27 mouse cellular contexts compared by ENCODE assay signal in genomic region chr13:62833341-62833740, GRCm38 (mm10). TPM values are rescaled to one million over a fixed set of nuclear protein-coding genes. Genes with fewer than 3 reads are reported as not detected.
DNase-seq lines count a peak whose midpoint lies in the region; ATAC-seq and TF ChIP-seq lines count a peak whose summit lies in the region.
"Had no signal": no experiment of that assay in that cellular context is flagged by ENCODE, and none has a peak within 500 bp of the region (broad histone marks: within the 10 kb centered on the region; RNA-seq: fewer than 3 reads in every experiment).

No protein-coding gene starts in this region.

- H3K27ac ChIP-seq in heart, embryonic 13.5 days (replicated peaks), result no peak overlapping the region
- H3K27ac ChIP-seq in small intestine, adult 2 months (ENCODE audit: insufficient read depth, low read depth, low read length), result peak overlapping the region; percentile 50
- H3K27ac ChIP-seq in limb, embryonic 10.5 days, result no peak overlapping the region
- H3K27ac ChIP-seq: embryonic facial prominence, embryonic 10.5 days; embryonic facial prominence, embryonic 12.5 days; forebrain, embryonic 13.5 days; forebrain, embryonic 15.5 days had no signal

- TF ChIP-seq CTCF in small intestine, adult 2 months (IDR thresholded peaks at IDR 0.05; ENCODE audit: extremely low read depth, insufficient read length, insufficient replicate concordance, low read depth, low read length), result no peak

- H3K27me3 ChIP-seq in heart, embryonic 13.5 days (replicated peaks), result no peaks in the 10 kb centered on the region
- no peaks in the 10 kb centered on the region for H3K27me3 ChIP-seq in small intestine, adult 2 months (ENCODE audit: control insufficient read depth, insufficient read depth, low read length)
- H3K27me3 ChIP-seq in limb, embryonic 10.5 days (ENCODE audit: low read depth, poor library complexity, severe bottlenecking), result no peaks in the 10 kb centered on the region
- H3K27me3 ChIP-seq: CH12.LX; embryonic facial prominence, embryonic 12.5 days; forebrain, embryonic 13.5 days; forebrain, embryonic 15.5 days; Patski had no signal

- no peak for DNase-seq in heart, adult 8-10 months (ENCODE audit: low spot score)
- peak; percentile 63 for DNase-seq in ovary, adult 18-20 months (ENCODE audit: low spot score)
- DNase-seq in ovary, postnatal 10 days (ENCODE audit: low spot score), result no peak
- DNase-seq in testis, postnatal 14 days (ENCODE audit: low spot score), result peak; percentile 70
- no peak for DNase-seq in testis, postnatal 10 days (ENCODE audit: low spot score)
- no peak for DNase-seq in limb, embryonic 10.5 days (ENCODE audit: low spot score)
- DNase-seq: adrenal gland, adult 8-10 months; adrenal gland, postnatal 14 days; adrenal gland, postnatal 36 days; B cell, adult 2 months; cerebellum, adult 11-12 months; cerebellum, adult 2 months; cerebellum, adult 9-10 months; cerebellum, postnatal 10 days; cerebellum, postnatal 25 days had no signal

- no peak for ATAC-seq in heart, embryonic 13.5 days (ENCODE audit: extremely low read depth, insufficient number of reproducible peaks, low FRiP score, low TSS enrichment)
- ATAC-seq: activated CD4-positive, CD25-positive, alpha-beta regulatory T cell, adult 4 months; CD4-positive, CD25-positive, alpha-beta regulatory T cell, adult 4 months; forebrain, embryonic 13.5 days; forebrain, embryonic 15.5 days; Patski had no signal

- no peak overlapping the region for H3K4me2 ChIP-seq in heart, embryonic 13.5 days
- H3K4me2 ChIP-seq: embryonic facial prominence, embryonic 12.5 days; forebrain, embryonic 13.5 days; forebrain, embryonic 15.5 days had no signal

- no peak overlapping the region for H3K4me3 ChIP-seq in heart, embryonic 13.5 days
- H3K4me3 ChIP-seq in small intestine, adult 2 months (ENCODE audit: low read depth, low read length), result no peak overlapping the region
- H3K4me3 ChIP-seq in limb, embryonic 10.5 days, result no peak overlapping the region
- H3K4me3 ChIP-seq: embryonic facial prominence, embryonic 10.5 days; embryonic facial prominence, embryonic 12.5 days; forebrain, embryonic 13.5 days; forebrain, embryonic 15.5 days had no signal

- no peaks in the 10 kb centered on the region for H3K36me3 ChIP-seq in heart, embryonic 13.5 days
- H3K36me3 ChIP-seq in small intestine, adult 2 months (ENCODE audit: control insufficient read depth, insufficient read depth, low read length), result peaks cover 20% of the 10 kb centered on the region
- H3K36me3 ChIP-seq in limb, embryonic 10.5 days, result no peaks in the 10 kb centered on the region
- H3K36me3 ChIP-seq: embryonic facial prominence, embryonic 10.5 days; embryonic facial prominence, embryonic 12.5 days; forebrain, embryonic 15.5 days; G1E had no signal

- 9% methylated on average over 4 of the region's 4 CpGs for WGBS in heart, embryonic 13.5 days
- 71% methylated on average over 4 of the region's 4 CpGs for WGBS in small intestine, adult 2 months
- WGBS in limb, embryonic 10.5 days, result 38% methylated on average over 4 of the region's 4 CpGs

- H3K9ac ChIP-seq in heart, embryonic 13.5 days, result 0 out of 2 replicates have a peak overlapping the region, but pooled peaks have one; percentile 13
- H3K9ac ChIP-seq: embryonic facial prominence, embryonic 12.5 days; forebrain, embryonic 13.5 days; forebrain, embryonic 15.5 days had no signal

- H3K4me1 ChIP-seq in heart, embryonic 13.5 days, result 0 out of 2 replicates have a peak, but pooled peaks cover 3% of the 10 kb centered on the region
- H3K4me1 ChIP-seq in small intestine, adult 2 months (ENCODE audit: control insufficient read depth, insufficient read depth, insufficient read length, low read length), result peaks cover 4% of the 10 kb centered on the region
- no peaks in the 10 kb centered on the region for H3K4me1 ChIP-seq in limb, embryonic 10.5 days
- H3K4me1 ChIP-seq: embryonic facial prominence, embryonic 10.5 days; embryonic facial prominence, embryonic 12.5 days; forebrain, embryonic 13.5 days; forebrain, embryonic 15.5 days had no signal

- TF ChIP-seq POLR2A in small intestine, adult 2 months (IDR thresholded peaks at IDR 0.05; ENCODE audit: low read depth, low read length), result no peak

- H3K9me3 ChIP-seq in heart, embryonic 13.5 days, result no peaks in the 10 kb centered on the region
- H3K9me3 ChIP-seq in limb, embryonic 10.5 days (replicated peaks), result no peaks in the 10 kb centered on the region
- H3K9me3 ChIP-seq: embryonic facial prominence, embryonic 10.5 days; embryonic facial prominence, embryonic 12.5 days; forebrain, embryonic 13.5 days; forebrain, embryonic 15.5 days had no signal

RNA-seq across cellular contexts. Expression of gene Fbp2, which starts 24.9 kb away (rescaled TPM):
- polyA plus RNA-seq in heart, embryonic 13.5 days (2015; fragmentation: Nextera tagmentation; extraction: Ambion mirVana), result not detected in 2 replicates
- 10 to 100 TPM; 22.4 to 35.1 (median 26.2) TPM for total RNA-seq in heart, adult 8-10 months (2022)
- 62.5 and 184 TPM in 2 replicates for polyA plus RNA-seq in small intestine, adult 2 months (2012; rRNA removed)
- polyA plus RNA-seq in limb, embryonic 10.5 days (2016; fragmentation: Nextera tagmentation; extraction: Ambion mirVana), result 0.14 and 0.38 TPM in 2 replicates
- total RNA-seq: G1E had no signal
- polyA plus RNA-seq: activated CD4-positive, CD25-positive, alpha-beta regulatory T cell, adult 4 months; CD4-positive, CD25-positive, alpha-beta regulatory T cell, adult 4 months; cerebellum, adult 2 months; forebrain, embryonic 11.5 days; forebrain, embryonic 13.5 days; G1E had no signal

RNA-seq across cellular contexts. Expression of gene Gm5141, which starts 47.7 kb away (rescaled TPM):
- polyA plus RNA-seq in heart, embryonic 13.5 days (2015; fragmentation: Nextera tagmentation; extraction: Ambion mirVana), result 5.7 and 7.0 TPM in 2 replicates
- total RNA-seq in heart, adult 8-10 months (2022), result 1 to 10 TPM in 1 of 4 experiments, under 1 TPM in 3; 0.57 to 1.9 (median 0.78) TPM
- polyA plus RNA-seq in small intestine, adult 2 months (2012; rRNA removed), result not detected in 2 replicates
- 9.8 and 11.7 TPM in 2 replicates for polyA plus RNA-seq in limb, embryonic 10.5 days (2016; fragmentation: Nextera tagmentation; extraction: Ambion mirVana)
- polyA plus RNA-seq: G1E had no signal

RNA-seq across cellular contexts. Expression of gene Fbp1, which starts 54.7 kb away (rescaled TPM):
- 0.36 and 0.44 TPM in 2 replicates for polyA plus RNA-seq in heart, embryonic 13.5 days (2015; fragmentation: Nextera tagmentation; extraction: Ambion mirVana)
- not detected for total RNA-seq in heart, adult 8-10 months (2022)
- polyA plus RNA-seq in small intestine, adult 2 months (2012; rRNA removed), result 21.9 and 31.1 TPM in 2 replicates
- not detected in 2 replicates for polyA plus RNA-seq in limb, embryonic 10.5 days (2016; fragmentation: Nextera tagmentation; extraction: Ambion mirVana)
- total RNA-seq: CH12.LX, G1E had no signal
- polyA plus RNA-seq: activated CD4-positive, CD25-positive, alpha-beta regulatory T cell, adult 4 months; CD4-positive, CD25-positive, alpha-beta regulatory T cell, adult 4 months; cerebellum, adult 2 months; embryonic facial prominence, embryonic 10.5 days; forebrain, embryonic 11.5 days; forebrain, embryonic 13.5 days; forebrain, embryonic 15.5 days; G1E; Patski had no signal

Comparison
In these comparisons a context has a peak if more than half of its experiments do, and no peak if none do; other contexts are left out.
1. DNase-seq: peak in ovary, adult 18-20 months (single experiment) and testis, postnatal 14 days (single experiment); none in heart, adult 8-10 months (single experiment), ovary, postnatal 10 days (single experiment), testis, postnatal 10 days (single experiment) and limb, embryonic 10.5 days (single experiment).
2. RNA of gene Fbp2, which starts 24.9 kb away (polyA plus RNA-seq): 62.5 to 184 TPM in small intestine, adult 2 months; 0.14 to 0.38 TPM in limb, embryonic 10.5 days and not detected in heart, embryonic 13.5 days; every median in the first group is over 10 times any median in the second.
3. RNA of gene Fbp1, which starts 54.7 kb away (polyA plus RNA-seq): 21.9 to 31.1 TPM in small intestine, adult 2 months; 0.36 to 0.44 TPM in heart, embryonic 13.5 days and not detected in limb, embryonic 10.5 days; every median in the first group is over 10 times any median in the second.